Mouse (Mus musculus): ENCODE data around the gene Nyap2.

- no peak for TF ChIP-seq EP300 (IDR thresholded peaks at IDR 0.05; ENCODE audit: low read length)
- no peak for TF ChIP-seq CTCF (conservative IDR thresholded peaks at IDR 0.05 in 1 of 2, IDR thresholded peaks at IDR 0.05 in 1 of 2; ENCODE audit: low read depth in 2 of 2, low read length in 2 of 2)
- no peak for TF ChIP-seq RCOR1 (conservative IDR thresholded peaks at IDR 0.05; ENCODE audit: low read depth, low read length)
- TF ChIP-seq ZC3H11A (IDR thresholded peaks at IDR 0.05; ENCODE audit: low read depth, low read length), result no peak
Measured at GRCm38 (mm10) chr1:81266441-81266840, 189.7 kb downstream of the Nyap2 start.
